Mouse (Mus musculus): Measurements from ENCODE around the gene Bpgm. TPM values are rescaled to one million over a fixed set of nuclear protein-coding genes. Genes with fewer than 3 reads are reported as not detected.

Bpgm gene
- polyA plus RNA-seq, 1 experiment, result 45.8 TPM

GRCm38 (mm10) chr6:34483811-34484210 lies 7.8 kb downstream of the Bpgm start:
- DNase-seq (ENCODE audit: low spot score), result no peak

GRCm38 (mm10) chr6:34486071-34486626 lies 10.1 kb downstream of the Bpgm start:
- DNase-seq (ENCODE audit: low spot score), result no peak

- no peak for DNase-seq (ENCODE audit: low spot score)
Measured at GRCm38 (mm10) chr6:34493327-34494095, 17.5 kb downstream of the Bpgm start.

GRCm38 (mm10) chr6:34495140-34495551 lies 19.1 kb downstream of the Bpgm start:
- DNase-seq (ENCODE audit: low spot score), result no peak

GRCm38 (mm10) chr6:34497991-34498625 lies 22.1 kb downstream of the Bpgm start:
- DNase-seq (ENCODE audit: low spot score), result no peak

- DNase-seq (ENCODE audit: low spot score), result no peak
Measured at GRCm38 (mm10) chr6:34502291-34502690, 26.3 kb downstream of the Bpgm start.

- DNase-seq (ENCODE audit: low spot score), result no peak
Measured at GRCm38 (mm10) chr6:34505957-34506356, 29.9 kb downstream of the Bpgm start.

- no peak for DNase-seq (ENCODE audit: low spot score)
Measured at GRCm38 (mm10) chr6:34507581-34507980, 31.6 kb downstream of the Bpgm start.

GRCm38 (mm10) chr6:34508016-34508415 lies 32.0 kb downstream of the Bpgm start:
- DNase-seq (ENCODE audit: low spot score), result no peak

GRCm38 (mm10) chr6:34510277-34510676 lies 34.3 kb downstream of the Bpgm start:
- no peak for DNase-seq (ENCODE audit: low spot score)

- no peak for DNase-seq (ENCODE audit: low spot score)
Measured at GRCm38 (mm10) chr6:34511410-34511809, 35.4 kb downstream of the Bpgm start.

- no peak for DNase-seq (ENCODE audit: low spot score)
Measured at GRCm38 (mm10) chr6:34512741-34513140, 36.7 kb downstream of the Bpgm start.

GRCm38 (mm10) chr6:34514655-34515054 lies 38.6 kb downstream of the Bpgm start:
- no peak for DNase-seq (ENCODE audit: low spot score)

GRCm38 (mm10) chr6:34515098-34515782 lies 39.2 kb downstream of the Bpgm start:
- DNase-seq (ENCODE audit: low spot score), result no peak

- no peak for DNase-seq (ENCODE audit: low spot score)
Measured at GRCm38 (mm10) chr6:34515783-34516099, 39.7 kb downstream of the Bpgm start.

GRCm38 (mm10) chr6:34517750-34518149 lies 41.7 kb downstream of the Bpgm start:
- DNase-seq (ENCODE audit: low spot score), result no peak

GRCm38 (mm10) chr6:34519087-34519486 lies 43.1 kb downstream of the Bpgm start:
- no peak for DNase-seq (ENCODE audit: low spot score)

- no peak for DNase-seq (ENCODE audit: low spot score)
Measured at GRCm38 (mm10) chr6:34520491-34520890, 44.5 kb downstream of the Bpgm start.

GRCm38 (mm10) chr6:34520912-34521311 lies 44.9 kb downstream of the Bpgm start:
- DNase-seq (ENCODE audit: low spot score), result no peak

GRCm38 (mm10) chr6:34523476-34523875 lies 47.5 kb downstream of the Bpgm start:
- DNase-seq (ENCODE audit: low spot score), result no peak

GRCm38 (mm10) chr6:34525499-34525924 lies 49.5 kb downstream of the Bpgm start:
- no peak for DNase-seq (ENCODE audit: low spot score)

- no peak for DNase-seq (ENCODE audit: low spot score)
Measured at GRCm38 (mm10) chr6:34525927-34526326, 49.9 kb downstream of the Bpgm start.

GRCm38 (mm10) chr6:34526389-34526788 lies 50.4 kb downstream of the Bpgm start:
- no peak for DNase-seq (ENCODE audit: low spot score)

Measured in urinary bladder, adult 2 months (tissue).